Mouse (Mus musculus): ENCODE results near the gene Fam120a.

Fam120a gene

GRCm38 (mm10) chr13:48965559-48966525 is 2.0 kb downstream of the Fam120a start:
- peak; percentile 88 for DNase-seq (ENCODE audit: low read depth, low spot score)

GRCm38 (mm10) chr13:48964850-48965249 is 3.0 kb downstream of the Fam120a start:
- no peak for DNase-seq (ENCODE audit: low read depth, low spot score)

- DNase-seq (ENCODE audit: low read depth, low spot score) = no peak
Measured at GRCm38 (mm10) chr13:48963111-48963510, 4.7 kb downstream of the Fam120a start.

- DNase-seq (ENCODE audit: low read depth, low spot score) = peak; percentile 45
Measured at GRCm38 (mm10) chr13:48962519-48962918, 5.3 kb downstream of the Fam120a start.

GRCm38 (mm10) chr13:48958608-48959007 is 9.2 kb downstream of the Fam120a start:
- DNase-seq (ENCODE audit: low read depth, low spot score) = peak; percentile 80

GRCm38 (mm10) chr13:48954825-48955224 is 13.0 kb downstream of the Fam120a start:
- peak; percentile 64 for DNase-seq (ENCODE audit: low read depth, low spot score)

DNA sequence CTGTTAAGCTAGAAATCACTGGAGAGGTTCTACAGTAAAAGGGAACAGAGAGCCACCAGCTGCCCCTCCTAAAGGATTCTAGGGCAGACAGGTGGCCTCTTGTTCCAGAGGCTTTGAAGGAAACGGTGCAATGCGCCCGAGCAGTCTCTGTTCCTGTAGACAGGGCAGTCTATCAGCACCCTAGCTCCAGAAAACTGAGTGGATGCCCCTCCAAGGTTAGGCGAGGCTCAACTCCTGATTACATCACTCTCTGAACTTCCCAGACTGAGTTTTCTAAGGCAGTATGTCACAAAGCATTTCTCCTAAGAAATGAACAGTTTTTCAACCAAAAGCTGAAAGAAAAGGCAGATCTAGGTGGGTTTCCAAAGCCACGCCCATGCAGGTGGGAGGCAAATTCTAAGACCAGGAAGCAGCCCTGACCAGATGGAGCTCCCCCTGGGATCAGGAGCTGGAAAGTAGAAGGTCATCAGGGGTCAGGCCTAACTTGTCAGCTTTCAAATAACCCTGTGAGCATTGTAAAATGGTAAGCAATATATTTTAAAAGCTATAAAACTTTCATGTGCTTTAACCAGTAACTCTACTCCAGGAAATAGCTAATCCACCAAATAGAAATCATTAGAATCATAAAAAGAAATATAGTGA is 17.1 kb downstream of the Fam120a start:
- peak; percentile 64 for DNase-seq (ENCODE audit: low read depth, low spot score)

GRCm38 (mm10) chr13:48948951-48949350 is 18.9 kb downstream of the Fam120a start:
- no peak for DNase-seq (ENCODE audit: low read depth, low spot score)

DNA sequence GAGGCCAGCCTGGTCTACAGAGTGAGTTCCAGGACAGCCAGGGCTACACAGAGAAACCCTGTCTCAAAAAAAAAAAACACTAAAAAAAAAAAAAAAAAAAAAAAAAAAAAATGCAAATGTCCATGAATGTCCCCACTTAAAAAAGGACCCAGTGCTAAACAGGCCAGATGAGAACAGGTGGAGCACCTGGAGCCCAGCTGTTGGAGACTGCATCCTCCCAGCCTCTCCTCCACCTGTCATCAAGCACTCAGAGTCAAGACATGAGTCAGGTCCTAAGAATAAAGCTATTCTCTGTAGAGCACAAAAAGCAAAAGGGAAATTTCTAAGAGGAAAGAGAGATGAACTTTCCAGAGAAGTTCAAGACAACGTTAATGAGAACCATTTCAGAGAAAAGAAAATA is 23.2 kb downstream of the Fam120a start:
- DNase-seq (ENCODE audit: low read depth, low spot score) = no peak

- no peak for DNase-seq (ENCODE audit: low read depth, low spot score)
Measured at GRCm38 (mm10) chr13:48942471-48942870, 25.3 kb downstream of the Fam120a start.

GRCm38 (mm10) chr13:48941773-48942172 is 26.0 kb downstream of the Fam120a start:
- DNase-seq (ENCODE audit: low read depth, low spot score) = no peak

- no peak for DNase-seq (ENCODE audit: low read depth, low spot score)
Measured at GRCm38 (mm10) chr13:48934597-48934996, 33.2 kb downstream of the Fam120a start.

GRCm38 (mm10) chr13:48932692-48933091 is 35.1 kb downstream of the Fam120a start:
- DNase-seq (ENCODE audit: low read depth, low spot score) = no peak

GRCm38 (mm10) chr13:48931687-48932086 is 36.1 kb downstream of the Fam120a start:
- DNase-seq (ENCODE audit: low read depth, low spot score) = no peak

- DNase-seq (ENCODE audit: low read depth, low spot score) = no peak
Measured at GRCm38 (mm10) chr13:48931232-48931631, 36.6 kb downstream of the Fam120a start.

DNA sequence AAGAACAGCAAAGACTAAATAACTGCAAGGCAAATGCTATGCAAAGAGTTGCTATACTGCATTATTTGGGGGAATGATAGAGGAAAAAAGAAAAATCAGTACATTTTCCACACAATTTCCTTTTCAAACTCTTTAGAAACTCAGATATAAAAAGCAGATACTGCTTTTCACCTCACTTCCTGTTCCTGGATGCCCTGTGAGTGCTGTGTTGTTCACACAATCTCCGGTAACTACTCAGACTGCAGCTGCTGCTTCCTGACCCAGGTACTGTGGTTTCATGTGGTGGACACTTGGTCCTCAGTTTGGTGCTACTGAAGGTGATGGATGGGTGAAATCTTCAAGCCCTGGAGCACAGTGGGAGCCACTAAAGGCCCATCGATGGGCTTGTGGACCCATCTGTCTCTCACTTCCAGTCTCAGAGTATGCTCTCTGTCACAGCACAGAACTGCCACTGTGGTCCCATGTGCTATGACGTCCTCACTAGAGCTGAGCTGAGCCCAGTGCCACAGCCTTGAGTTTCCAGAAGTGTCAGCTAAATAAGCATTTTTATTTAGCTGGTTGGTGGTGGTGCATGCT is 38.2 kb downstream of the Fam120a start:
- no peak for DNase-seq (ENCODE audit: low read depth, low spot score)

DNA sequence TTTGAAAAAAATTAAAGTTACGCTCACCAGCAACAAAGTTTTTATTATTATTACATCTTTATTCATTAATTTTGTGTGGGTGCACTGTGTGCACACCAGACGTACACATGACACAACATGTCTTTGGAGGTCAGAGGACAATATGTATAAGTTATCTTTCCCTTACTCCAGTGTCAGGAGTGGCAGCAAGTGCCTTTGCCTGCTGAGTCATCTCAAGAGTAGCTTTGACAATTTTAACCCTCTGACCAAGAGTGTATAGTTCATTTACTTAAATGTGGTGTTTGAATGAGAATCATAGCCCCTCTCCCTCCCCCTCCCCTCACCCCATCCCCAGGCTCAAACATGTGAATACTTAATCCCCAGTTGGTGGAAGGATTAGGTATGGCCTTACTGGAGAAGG is 40.2 kb downstream of the Fam120a start:
- DNase-seq (ENCODE audit: low read depth, low spot score) = no peak

DNA sequence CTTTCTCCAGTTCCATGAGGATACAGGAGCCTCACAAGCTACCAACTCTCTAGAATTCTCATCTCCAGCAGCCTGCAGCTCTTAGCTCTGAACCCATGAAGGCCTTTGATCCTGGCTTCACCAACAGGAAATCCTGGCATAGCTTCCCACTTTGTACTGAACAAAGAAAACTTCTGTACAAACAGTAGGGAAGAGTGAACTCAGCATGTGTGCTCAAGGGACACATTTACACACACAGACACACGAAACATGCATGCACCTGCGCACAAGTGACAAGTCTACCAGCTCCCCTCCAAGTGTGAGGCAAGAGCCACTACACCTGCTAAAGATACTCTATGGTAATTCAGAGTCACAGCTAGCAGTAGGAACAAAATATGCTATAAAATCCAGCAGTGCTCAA is 45.1 kb downstream of the Fam120a start:
- no peak for DNase-seq (ENCODE audit: low read depth, low spot score)

GRCm38 (mm10) chr13:48921256-48921655 is 46.6 kb downstream of the Fam120a start:
- no peak for DNase-seq (ENCODE audit: low read depth, low spot score)

DNA sequence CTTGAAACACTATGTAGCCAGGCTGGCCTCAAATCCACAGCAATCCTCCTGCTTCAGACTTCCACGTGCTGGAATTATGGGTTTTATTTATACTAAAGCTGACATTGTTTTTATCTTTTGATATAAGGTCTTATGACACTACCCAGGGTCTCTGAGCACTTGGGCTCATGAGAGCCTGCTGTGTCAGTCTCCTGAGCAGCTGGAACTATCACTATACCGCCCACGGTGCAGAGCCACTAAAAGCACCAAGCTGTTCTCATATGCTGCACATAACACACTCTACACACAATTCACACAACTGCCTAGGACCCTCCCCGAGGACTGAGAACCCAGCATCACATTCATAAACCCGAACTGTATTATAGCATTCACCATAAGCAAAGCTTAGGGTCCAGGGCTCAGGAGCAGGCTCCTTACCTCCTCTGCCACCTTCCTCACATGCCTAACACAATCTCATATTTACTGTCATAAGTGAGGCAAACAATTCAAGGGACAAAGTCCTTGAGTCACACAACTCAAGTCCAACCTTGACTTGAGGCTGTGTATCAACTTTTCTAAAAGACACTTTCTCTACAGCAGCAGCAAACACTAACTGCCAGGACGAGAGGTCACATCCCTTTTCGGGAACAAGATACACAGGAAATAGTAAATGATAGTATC is 47.9 kb downstream of the Fam120a start:
- DNase-seq (ENCODE audit: low read depth, low spot score) = no peak

GRCm38 (mm10) chr13:48917113-48917599 is 50.7 kb downstream of the Fam120a start:
- no peak for DNase-seq (ENCODE audit: low read depth, low spot score)

GRCm38 (mm10) chr13:48913680-48914079 is 54.1 kb downstream of the Fam120a start:
- no peak for DNase-seq (ENCODE audit: low read depth, low spot score)

Measured in R1 (cell line).